8 mouse cellular contexts compared by ENCODE assay signal in the genomic region with DNA sequence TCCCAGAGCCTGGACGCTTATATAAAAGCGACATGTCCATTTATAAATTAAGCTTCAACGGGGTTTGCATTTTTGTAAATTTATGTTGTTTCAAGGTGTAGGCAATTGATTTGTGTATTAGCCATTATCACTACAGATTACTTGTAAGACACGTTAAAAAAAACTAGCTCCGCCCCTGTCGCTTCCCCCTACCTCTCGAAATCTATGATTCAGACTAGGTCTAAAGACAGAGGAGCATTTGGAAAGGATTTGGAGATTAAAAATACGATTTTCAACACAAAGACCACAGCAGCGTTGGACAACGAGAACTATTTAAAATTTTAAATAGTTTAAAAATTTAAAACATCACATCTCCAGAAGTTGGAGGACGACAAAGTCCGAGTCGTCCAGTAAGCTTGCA. TPM values are rescaled to one million over a fixed set of nuclear protein-coding genes. Genes with fewer than 3 reads are reported as not detected.
DNase-seq lines count a peak whose midpoint lies in the region; ATAC-seq and TF ChIP-seq lines count a peak whose summit lies in the region.

No protein-coding gene starts in this region.

- DNase-seq in heart, adult 2 months = no peak
- no peak for DNase-seq in heart, postnatal 36 days
- no peak for DNase-seq in heart, postnatal 0 days (ENCODE audit: low spot score)
- no peak for DNase-seq in liver, postnatal 0 days
- DNase-seq in c-Kit-positive CD71-positive TER-119-positive erythroid progenitor cells, embryonic 14.5 days (ENCODE audit: low spot score) = no peak
- no peak for DNase-seq in adrenal gland, postnatal 25 days
- DNase-seq in cerebellum, adult 18-20 months = no peak

- peaks cover 19% of the 10 kb centered on the region for H3K9me3 ChIP-seq in E14TG2a.4 (ENCODE audit: low read length)
- H3K9me3 ChIP-seq in heart, postnatal 0 days (replicated peaks; ENCODE audit: control insufficient read depth, low read length) = no peaks in the 10 kb centered on the region
- H3K9me3 ChIP-seq in liver, postnatal 0 days (ENCODE audit: low read length) = peaks cover 3% of the 10 kb centered on the region; the same call in 1 of the 2 replicates

- no peaks in the 10 kb centered on the region for H3K79me2 ChIP-seq in heart, adult 2 months (replicated peaks; ENCODE audit: control insufficient read depth, insufficient read depth, low read length)

- no peak for TF ChIP-seq EP300 in heart, adult 2 months (IDR thresholded peaks at IDR 0.05; ENCODE audit: insufficient read depth, low read depth, low read length)
- no peak for TF ChIP-seq EP300 in heart, postnatal 0 days (IDR thresholded peaks at IDR 0.05; ENCODE audit: low read depth)
- TF ChIP-seq EP300 in liver, postnatal 0 days (IDR thresholded peaks at IDR 0.05; ENCODE audit: low read depth) = no peak

- H3K27ac ChIP-seq in heart, adult 2 months = peak overlapping the region; percentile 76
- peak overlapping the region; percentile 84; the same call in 1 of the 2 replicates for H3K27ac ChIP-seq in heart, postnatal 0 days (ENCODE audit: low read depth)
- no peak overlapping the region for H3K27ac ChIP-seq in liver, postnatal 0 days (ENCODE audit: low read depth)

- peak overlapping the region; percentile 69 for H3K9ac ChIP-seq in heart, adult 2 months (ENCODE audit: low read depth, low read length)
- H3K9ac ChIP-seq in heart, postnatal 0 days (replicated peaks; ENCODE audit: low read depth, low read length) = peak overlapping the region; percentile 45
- H3K9ac ChIP-seq in liver, postnatal 0 days (replicated peaks) = no peak overlapping the region

- intact Hi-C loops in heart, adult 2 months (cut with DNase I) = loop anchor here (2.0 kb wide), 1 partner anchor 240 kb away; no protein-coding TSS in a partner anchor
- intact Hi-C loops in heart, postnatal 36 days (cut with DNase I) = loop anchor here (10.0 kb wide), 1 partner anchor 590 kb away; no protein-coding TSS in a partner anchor

- H3K4me1 ChIP-seq in heart, adult 2 months (ENCODE audit: control insufficient read depth, insufficient read depth, low read length) = no peaks in the 10 kb centered on the region
- H3K4me1 ChIP-seq in E14TG2a.4 (replicated peaks; ENCODE audit: low read depth, low read length) = peaks cover 29% of the 10 kb centered on the region
- H3K4me1 ChIP-seq in heart, postnatal 0 days (ENCODE audit: control insufficient read depth, insufficient read depth) = no peaks in the 10 kb centered on the region
- no peaks in the 10 kb centered on the region; the same call in 1 of the 2 replicates for H3K4me1 ChIP-seq in liver, postnatal 0 days (ENCODE audit: insufficient read depth)

- H3K27me3 ChIP-seq in heart, adult 2 months (ENCODE audit: control insufficient read depth, insufficient read depth, low read length) = no peaks in the 10 kb centered on the region
- H3K27me3 ChIP-seq in E14TG2a.4 (ENCODE audit: insufficient read depth, low read length) = peaks cover 23% of the 10 kb centered on the region
- H3K27me3 ChIP-seq in heart, postnatal 0 days (ENCODE audit: control insufficient read depth, insufficient read depth, low read length) = no peaks in the 10 kb centered on the region
- peaks cover 49% of the 10 kb centered on the region for H3K27me3 ChIP-seq in liver, postnatal 0 days (ENCODE audit: insufficient read depth, low read length)

- no peak for ATAC-seq in heart, postnatal 0 days (ENCODE audit: insufficient read depth, low read depth)
- ATAC-seq in liver, postnatal 0 days = no peak

- 8% methylated on average over 13 of the region's 13 CpGs for WGBS in heart, adult 2 months
- WGBS in heart, postnatal 0 days = 4% methylated on average over 13 of the region's 13 CpGs
- WGBS in liver, postnatal 0 days (ENCODE audit: insufficient replicate concordance) = 5% methylated on average over 13 of the region's 13 CpGs

- TF ChIP-seq CTCF in heart, adult 2 months (IDR thresholded peaks at IDR 0.05) = no peak
- TF ChIP-seq CTCF in E14TG2a.4 (conservative IDR thresholded peaks at IDR 0.05; ENCODE audit: low read length) = no peak
- TF ChIP-seq CTCF in heart, postnatal 0 days (IDR thresholded peaks at IDR 0.05; ENCODE audit: low read depth) = no peak
- no peak for TF ChIP-seq CTCF in liver, postnatal 0 days (IDR thresholded peaks at IDR 0.05; ENCODE audit: low read depth)

- no peak for TF ChIP-seq POLR2A in heart, adult 2 months (IDR thresholded peaks at IDR 0.05; ENCODE audit: insufficient read depth, low read depth, low read length)

- H3K4me2 ChIP-seq in heart, postnatal 0 days (ENCODE audit: low read depth, low read length) = peak overlapping the region; percentile 78
- peak overlapping the region; percentile 80 for H3K4me2 ChIP-seq in liver, postnatal 0 days (ENCODE audit: low read depth, low read length)

- peak overlapping the region; percentile 57 for H3K4me3 ChIP-seq in heart, adult 2 months
- peak overlapping the region; percentile 91 for H3K4me3 ChIP-seq in E14TG2a.4 (replicated peaks; ENCODE audit: low read length)
- peak overlapping the region; percentile 84 for H3K4me3 ChIP-seq in heart, postnatal 0 days (ENCODE audit: low read depth, low read length)
- H3K4me3 ChIP-seq in liver, postnatal 0 days (ENCODE audit: low read depth, low read length) = peak overlapping the region; percentile 35

- H3K36me3 ChIP-seq in heart, adult 2 months (ENCODE audit: control insufficient read depth, insufficient read depth, low read length) = no peaks in the 10 kb centered on the region
- H3K36me3 ChIP-seq in E14TG2a.4 (ENCODE audit: insufficient read depth, low read length) = no peaks in the 10 kb centered on the region
- H3K36me3 ChIP-seq in heart, postnatal 0 days (replicated peaks; ENCODE audit: control insufficient read depth, insufficient read depth, low read length) = no peaks in the 10 kb centered on the region
- H3K36me3 ChIP-seq in liver, postnatal 0 days (replicated peaks; ENCODE audit: insufficient read depth, low read length) = no peaks in the 10 kb centered on the region

RNA-seq across cellular contexts. Expression of a gene that starts 0.8 kb away (rescaled TPM):
- 10 to 100 TPM; 16.6 to 18.7 TPM for total RNA-seq in heart, adult 2 months (2021)
- polyA plus RNA-seq in heart, adult 2 months (2012; rRNA removed) = 9.8 and 14.0 TPM in 2 replicates
- total RNA-seq in heart, postnatal 36 days (2021) = 10 to 100 TPM; 14.9 to 19.2 TPM
- total RNA-seq in heart, postnatal 0 days (2014; rRNA removed; ENCODE audit: low replicate concordance) = 42.8 and 51.3 TPM in 2 replicates
- 4.0 and 5.1 TPM in 2 replicates for polyA plus RNA-seq in heart, postnatal 0 days (2015; fragmentation: Nextera tagmentation; extraction: Ambion mirVana)
- polyA plus RNA-seq in liver, postnatal 0 days (2015; fragmentation: Nextera tagmentation; extraction: Ambion mirVana) = 0.73 and 0.78 TPM in 2 replicates
- 92.4 and 94.1 TPM in 2 replicates for total RNA-seq in adrenal gland, postnatal 25 days (2021)

Comparison
In these comparisons a context has a peak if more than half of its experiments do, and no peak if none do; other contexts are left out.
1. H3K4me3 ChIP-seq: peak in every context shown above with its lines; median percentile 91 in E14TG2a.4; 84 in heart, postnatal 0 days; 57 in heart, adult 2 months; 35 in liver, postnatal 0 days.